Mouse (Mus musculus) mouse embryonic stem cell (cell line): Measurements from ENCODE around the gene Dgkb.

ENCODE experiments used
- in situ Hi-C, 2 experiments: fragments of 300-500 bp; cut with MboI; formaldehyde crosslinking; loops; 1 replicate in 1 of 2; 3 replicates in 1 of 2; pipeline ENCODE4 v1.14.3; 2019 to 2020; ENCODE audit warnings: low sequenced_read_pairs in 2 of 2, low pct_unique_long_range_greater_than_20kb in 1 of 2, mixed read lengths in 1 of 2; ENCODE audit not compliant: unreplicated experiment in 1 of 2

The Dgkb gene

DNA sequence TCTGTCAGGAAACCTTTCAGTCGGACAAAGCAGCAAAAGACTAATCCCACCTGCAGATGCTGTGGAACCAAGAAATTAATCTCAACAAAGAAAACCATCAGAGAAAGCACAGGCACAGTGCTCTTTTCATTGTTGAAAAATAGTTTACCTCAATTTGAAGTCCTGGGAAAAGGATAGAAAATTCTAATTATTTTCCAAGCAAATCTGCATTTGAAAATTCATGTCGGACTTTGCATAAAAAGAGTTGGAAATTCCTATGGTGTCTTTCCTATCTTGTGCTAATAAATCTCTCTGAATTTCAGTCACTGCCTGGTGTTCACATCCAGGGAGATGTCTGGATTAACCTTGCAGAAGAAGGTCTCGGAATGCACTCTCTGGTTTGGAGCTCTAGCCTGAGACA is at the start of gene Dgkb:
Dgkb (plus strand) TSS at position 301 of the 400 bp plus-strand sequence.
- in situ Hi-C loops: no loop called here

GRCm38 (mm10) chr12:37769844-37770243 is 47.7 kb upstream of the Dgkb start:
- in situ Hi-C loops: loop anchor here (5.0 to 25.0 kb wide), 2 partner anchors 342 kb away; no protein-coding TSS in a partner anchor

GRCm38 (mm10) chr12:37773681-37774357 is 43.7 kb upstream of the Dgkb start:
- in situ Hi-C loops: loop anchor here (5.0 to 25.0 kb wide), 2 partner anchors 338 kb away; no protein-coding TSS in a partner anchor

GRCm38 (mm10) chr12:37774591-37774990 is 42.9 kb upstream of the Dgkb start:
- in situ Hi-C loops: loop anchor here (5.0 to 25.0 kb wide), 2 partner anchors 338 kb away; no protein-coding TSS in a partner anchor

- in situ Hi-C loops: no loop called here
These were observed 21.1 kb upstream of the Dgkb start for GRCm38 (mm10) chr12:37796265-37796928.

DNA sequence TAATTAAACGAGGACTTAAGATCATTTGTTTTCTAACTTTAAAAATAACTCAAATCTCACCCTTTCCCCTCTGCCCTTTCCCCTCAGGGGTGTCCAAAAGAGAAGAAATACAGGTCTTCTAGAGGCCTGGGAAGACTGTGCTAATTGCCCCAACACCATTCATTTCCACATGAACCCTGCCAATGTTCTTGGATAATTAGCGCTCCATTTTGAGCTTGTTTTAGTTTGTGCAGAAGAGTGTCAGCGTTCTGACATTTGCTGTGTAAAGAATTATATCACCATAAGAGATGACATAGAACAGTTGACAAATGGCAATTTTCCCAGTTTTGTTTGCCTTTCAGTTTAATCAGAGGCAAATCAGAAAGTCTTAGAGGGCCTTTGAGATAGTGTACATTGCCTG is 3.4 kb upstream of the Dgkb start:
- in situ Hi-C loops: no loop called here

DNA sequence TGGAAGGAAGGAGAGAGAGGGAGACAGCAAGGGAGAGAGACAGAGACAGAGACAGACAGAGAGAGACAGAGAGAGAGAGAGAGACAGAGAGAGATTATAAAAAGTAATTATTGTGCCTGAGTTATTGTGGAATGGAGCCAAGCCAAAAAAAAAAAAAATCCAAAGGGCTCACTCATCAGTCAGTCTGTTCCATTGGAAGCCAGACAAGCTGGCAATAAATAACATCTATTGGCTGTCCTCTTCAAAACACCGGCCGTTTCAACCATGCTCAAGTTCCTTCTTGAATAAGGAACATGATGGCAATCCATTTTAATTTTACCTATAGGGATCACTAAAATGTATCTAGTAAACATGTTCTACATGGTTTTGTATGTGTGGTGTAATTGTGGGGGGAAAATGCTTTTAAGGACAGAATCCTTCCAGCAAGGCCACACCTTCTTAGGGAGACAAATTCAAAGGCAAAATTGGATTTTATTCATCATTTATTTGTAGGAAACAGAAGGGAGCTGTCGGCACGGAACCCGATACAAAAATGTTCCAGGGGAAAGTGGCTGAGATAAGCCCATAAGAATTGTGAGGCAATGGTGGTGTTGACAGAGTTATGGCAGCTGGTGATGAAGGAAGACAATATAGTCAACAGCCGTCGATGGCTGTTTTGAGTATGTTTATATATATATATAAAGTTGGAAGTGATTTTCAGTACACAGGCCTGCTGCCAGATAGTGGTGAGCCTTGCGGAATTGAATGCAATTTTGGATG is 3.7 kb downstream of the Dgkb start:
- in situ Hi-C loops: no loop called here

DNA sequence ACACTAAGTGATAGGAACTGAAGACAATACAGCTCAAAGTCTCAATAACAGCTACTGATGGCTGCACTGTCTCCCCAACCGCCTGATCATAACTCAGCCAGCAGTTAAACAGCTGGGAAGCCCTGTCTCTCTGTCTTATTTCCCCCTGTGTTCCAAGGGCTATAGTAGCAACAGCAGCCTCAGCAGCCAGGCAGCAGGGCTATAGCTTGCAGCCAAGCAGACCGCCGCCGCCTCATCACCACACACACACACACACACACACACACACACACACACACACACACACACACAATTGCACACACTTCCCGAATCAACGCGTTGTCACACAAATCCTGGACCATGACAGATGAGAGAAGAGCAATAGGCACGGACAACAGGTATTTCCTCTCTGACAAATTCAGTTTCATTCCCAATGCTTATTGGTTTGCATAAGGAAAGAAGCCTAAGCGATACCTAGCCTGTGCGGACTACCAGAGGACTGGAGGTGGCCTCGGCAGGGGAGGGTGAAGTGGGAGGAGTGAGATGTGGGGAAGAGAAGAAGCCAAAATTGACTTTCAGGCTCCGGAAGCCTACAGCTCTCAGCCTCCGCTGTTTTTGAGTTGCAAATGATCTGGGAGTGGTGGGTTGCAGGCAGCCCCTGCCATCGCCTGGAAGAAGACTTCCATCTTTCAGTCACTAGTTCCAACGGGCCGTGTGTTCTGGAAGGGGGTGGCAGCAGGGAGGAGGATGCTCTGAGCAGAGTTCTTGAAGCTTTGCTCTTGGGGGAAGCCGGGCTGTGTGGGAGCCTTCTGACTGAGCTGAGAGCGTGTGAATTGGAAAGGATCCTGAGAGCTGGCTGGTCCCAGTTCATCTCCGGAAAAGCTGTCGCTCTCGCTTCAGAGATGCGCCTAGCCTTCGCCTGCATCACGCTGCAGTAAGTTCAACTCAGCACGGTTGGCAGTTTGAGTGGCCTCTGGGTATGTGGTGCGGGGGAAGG is 62.8 kb downstream of the Dgkb start:
- in situ Hi-C loops: no loop called here

- in situ Hi-C loops: no loop called here
These were observed 63.9 kb downstream of the Dgkb start for GRCm38 (mm10) chr12:37881376-37881775.

DNA sequence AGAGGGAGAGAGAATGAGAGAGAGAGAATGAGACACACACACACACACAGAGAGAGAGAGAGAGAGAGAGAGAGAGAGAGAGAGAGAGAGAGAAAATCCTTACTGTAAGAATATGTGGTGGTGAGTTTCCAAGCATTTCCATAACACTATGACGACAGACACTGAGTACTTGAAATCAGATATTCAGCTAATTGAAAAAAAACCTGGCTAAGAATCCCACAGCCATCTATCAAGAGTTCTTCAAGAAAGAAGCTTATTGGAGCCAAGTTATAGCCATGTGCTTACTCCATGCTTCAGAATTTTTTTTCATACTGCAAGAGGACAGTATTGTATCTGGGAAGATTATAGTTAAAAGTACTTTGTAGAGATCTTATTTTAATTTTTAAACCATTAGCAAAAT is 65.3 kb downstream of the Dgkb start:
- in situ Hi-C loops: no loop called here

GRCm38 (mm10) chr12:37883781-37884180 is 66.3 kb downstream of the Dgkb start:
- in situ Hi-C loops: no loop called here

GRCm38 (mm10) chr12:37888591-37888990 is 71.1 kb downstream of the Dgkb start:
- in situ Hi-C loops: no loop called here

DNA sequence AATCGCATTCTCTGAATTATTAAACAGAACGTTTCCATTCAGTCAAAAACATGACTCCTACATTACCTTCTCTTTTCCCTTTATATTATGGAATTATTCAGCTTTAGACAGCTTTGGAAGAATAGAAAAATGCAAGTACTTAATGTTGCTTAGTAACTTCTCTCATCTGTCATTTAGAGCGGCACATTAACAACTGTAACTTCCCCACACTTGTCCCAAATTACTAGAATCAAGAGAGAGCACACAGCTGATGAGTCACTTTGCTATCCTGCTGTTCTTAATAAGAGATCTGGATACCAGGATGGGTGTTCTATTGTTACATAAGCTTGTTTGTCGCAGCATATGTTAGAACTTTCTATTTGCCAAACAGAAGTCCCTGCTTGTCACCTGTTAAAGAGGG is 71.9 kb downstream of the Dgkb start:
- in situ Hi-C loops: no loop called here

- in situ Hi-C loops: no loop called here
These were observed 73.8 kb downstream of the Dgkb start for GRCm38 (mm10) chr12:37891336-37891735.

DNA sequence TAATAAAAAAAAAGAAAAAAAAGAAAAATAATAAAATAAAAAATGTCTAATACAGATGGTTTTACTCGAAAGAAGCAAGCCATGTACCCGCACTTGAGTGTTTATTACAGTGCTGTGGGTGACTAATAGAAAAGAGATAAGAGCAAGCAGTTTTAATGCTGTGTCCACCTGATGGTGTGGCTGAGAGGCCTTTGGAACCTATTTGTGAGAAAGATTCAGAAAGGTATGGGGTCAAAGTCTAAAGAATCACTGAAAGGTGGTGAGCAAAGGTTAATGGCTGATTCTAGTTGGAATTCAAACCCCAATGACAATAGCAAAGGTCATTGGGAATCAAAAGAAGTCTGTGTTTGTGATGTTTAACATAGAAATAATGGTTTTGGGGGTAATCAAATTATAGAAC is 124.6 kb downstream of the Dgkb start:
- in situ Hi-C loops: no loop called here

GRCm38 (mm10) chr12:37956193-37956592 is 138.7 kb downstream of the Dgkb start:
- in situ Hi-C loops: no loop called here

DNA sequence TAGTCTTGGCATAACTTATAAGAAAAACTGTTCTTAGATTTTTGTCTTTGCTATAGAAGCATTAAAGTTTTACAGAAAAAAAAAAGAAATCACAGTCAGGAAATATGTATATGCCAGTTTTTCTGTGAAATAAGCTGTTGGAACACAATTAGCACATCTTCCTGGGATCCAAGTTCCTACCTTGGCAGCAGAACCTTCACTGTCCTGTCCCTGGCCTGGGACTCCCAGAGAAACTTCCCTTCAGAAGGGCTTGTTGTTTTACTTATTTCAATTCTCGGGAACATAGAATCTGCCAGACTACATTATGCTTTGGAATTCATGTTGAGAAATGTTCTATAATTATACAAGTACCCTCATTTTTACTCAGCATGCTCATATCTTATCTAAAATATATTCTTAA is 154.0 kb downstream of the Dgkb start:
- in situ Hi-C loops: no loop called here

DNA sequence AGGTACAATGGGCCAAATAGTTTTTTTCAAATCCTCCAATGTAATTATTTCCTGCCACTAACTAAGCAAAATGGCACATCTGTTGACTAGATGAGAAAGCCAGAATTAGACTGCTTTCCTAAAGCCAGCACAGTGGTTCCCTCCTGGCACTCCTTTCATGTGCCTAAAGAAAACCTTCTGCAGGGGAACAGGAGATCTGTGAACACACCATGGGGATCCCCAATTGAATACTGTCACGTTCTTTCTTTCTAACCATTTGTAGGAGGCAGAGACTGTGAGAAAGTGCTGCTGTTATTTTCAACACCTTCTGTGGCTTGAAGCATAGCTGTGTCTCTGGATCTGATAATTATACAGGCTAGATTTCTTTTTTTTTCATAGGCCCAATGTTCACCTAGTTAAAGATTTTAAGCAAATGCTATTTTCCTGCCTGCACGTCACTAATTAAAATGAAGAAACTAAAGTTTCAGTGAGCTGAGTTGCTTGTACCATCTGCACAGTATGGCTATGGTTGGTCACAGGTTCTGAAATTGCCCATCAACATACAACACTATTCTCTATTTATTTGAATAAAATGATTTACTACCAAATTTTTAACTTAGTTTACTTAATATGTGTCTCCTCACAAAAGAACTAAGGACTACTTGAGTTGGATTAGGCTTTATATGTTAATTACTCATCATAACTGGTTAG is 161.1 kb downstream of the Dgkb start:
- in situ Hi-C loops: no loop called here
